Mouse (Mus musculus) embryo, embryonic 9.5 days (tissue): ENCODE results near the gene Otulin.

Experiments used
- DNase-seq: peaks from one replicate; pipeline ENCODE4 v3.0.0-alpha.2; 2017; ENCODE audit errors: extremely low spot score

Gene Otulin

GRCm38 (mm10) chr15:27657866-27658265 is 27.4 kb upstream of the Otulin start:
- DNase-seq: no peak

DNA sequence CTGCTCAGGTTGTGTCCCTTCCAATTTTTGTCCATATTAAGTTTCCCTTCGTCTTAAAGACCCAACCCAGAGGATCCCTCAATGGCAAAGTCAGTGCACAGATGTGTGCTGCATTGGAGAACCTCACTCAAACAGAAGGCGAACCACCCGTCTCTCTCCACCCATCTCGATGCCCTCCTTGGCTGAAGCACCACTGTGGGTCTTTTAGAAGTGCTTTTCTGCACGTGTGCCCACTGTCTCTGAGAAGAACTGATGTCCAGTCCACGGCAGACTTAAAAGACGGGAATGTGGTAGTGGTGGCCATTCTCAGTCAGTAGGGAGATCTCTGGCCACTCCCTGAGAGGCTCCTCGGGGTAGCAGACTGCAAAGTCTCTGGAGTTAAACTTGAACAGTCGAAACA is 26.1 kb upstream of the Otulin start:
- no peak for DNase-seq

DNA sequence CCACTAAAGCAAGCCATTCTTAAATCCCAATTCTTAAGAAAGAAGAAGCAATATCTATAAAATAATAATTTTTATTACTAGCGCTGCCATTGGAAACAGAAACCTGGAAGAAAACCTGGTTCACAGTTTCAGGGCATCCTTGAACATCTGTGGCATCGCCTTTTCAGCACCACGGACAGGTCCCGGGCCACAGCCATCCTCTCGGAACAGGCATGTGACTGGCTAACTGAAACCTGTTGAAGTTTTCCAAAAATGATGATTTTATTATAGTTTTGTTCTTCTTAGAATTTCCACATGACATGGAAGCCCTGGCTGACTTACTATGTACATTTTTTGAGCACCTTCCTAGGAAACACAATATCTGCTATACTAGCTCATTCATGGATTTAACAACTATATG is 24.5 kb upstream of the Otulin start:
- peak; percentile 55 for DNase-seq

DNA sequence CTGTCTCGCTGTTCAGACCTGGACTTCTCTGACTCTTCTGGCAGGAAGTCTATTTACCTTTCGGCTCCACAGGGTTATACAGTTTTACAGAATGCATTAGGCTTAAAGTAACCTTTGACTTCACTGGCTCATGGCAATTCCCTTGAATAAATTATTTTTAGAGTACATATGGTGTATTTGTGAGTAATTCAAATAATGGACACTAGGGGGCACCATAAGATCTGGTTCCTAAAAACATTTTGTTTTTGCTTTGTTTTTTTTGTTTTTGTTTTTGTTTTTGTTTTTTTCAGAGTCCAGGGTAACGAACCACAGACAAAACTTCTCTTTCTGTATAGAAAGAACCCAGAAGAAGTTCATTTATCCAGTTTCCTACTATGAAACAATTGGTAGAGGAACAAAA is 17.2 kb upstream of the Otulin start:
- no peak for DNase-seq

GRCm38 (mm10) chr15:27646665-27647064 is 16.2 kb upstream of the Otulin start:
- no peak for DNase-seq

- DNase-seq: no peak
Observed at GRCm38 (mm10) chr15:27645250-27645649, 14.8 kb upstream of the Otulin start.

DNA sequence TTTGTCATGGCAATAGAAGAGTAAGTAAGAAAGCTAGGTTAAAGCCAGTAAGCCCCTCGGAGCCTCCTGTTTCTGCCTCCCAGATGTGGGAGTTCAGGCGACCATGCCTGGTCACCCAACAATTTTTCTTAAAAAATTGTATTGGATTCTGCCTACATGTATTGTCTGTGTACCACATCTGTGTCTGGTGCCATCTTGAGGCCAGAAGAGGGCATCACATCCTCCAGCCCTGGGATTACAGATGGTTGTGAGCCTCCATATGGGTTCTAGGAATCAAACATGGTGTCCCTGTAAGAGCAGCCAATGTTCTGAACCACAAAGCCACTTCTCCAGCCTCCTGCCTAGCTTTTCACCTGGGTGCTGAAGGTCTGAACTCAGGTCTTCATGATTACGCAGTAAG is 12.4 kb upstream of the Otulin start:
- no peak for DNase-seq

DNA sequence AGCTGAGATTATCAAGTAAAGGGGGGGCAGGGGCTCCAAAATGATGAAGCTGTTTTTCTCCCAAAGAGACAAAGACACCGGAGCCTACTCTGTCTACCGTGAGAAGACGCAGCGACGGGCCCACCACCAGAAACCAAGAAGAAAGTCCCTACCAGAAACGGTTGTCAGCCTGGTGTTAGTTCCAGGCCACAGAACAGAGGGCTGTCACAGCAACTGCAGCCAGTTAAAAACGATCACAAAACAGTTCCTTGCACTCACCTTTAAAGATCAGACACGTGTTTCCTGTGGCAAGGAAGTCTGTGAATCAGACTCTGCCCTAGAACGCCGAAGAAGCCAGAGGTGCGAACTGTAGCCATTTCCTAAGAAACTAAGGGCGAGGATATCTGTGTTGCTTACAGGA is 10.7 kb upstream of the Otulin start:
- DNase-seq: no peak

DNA sequence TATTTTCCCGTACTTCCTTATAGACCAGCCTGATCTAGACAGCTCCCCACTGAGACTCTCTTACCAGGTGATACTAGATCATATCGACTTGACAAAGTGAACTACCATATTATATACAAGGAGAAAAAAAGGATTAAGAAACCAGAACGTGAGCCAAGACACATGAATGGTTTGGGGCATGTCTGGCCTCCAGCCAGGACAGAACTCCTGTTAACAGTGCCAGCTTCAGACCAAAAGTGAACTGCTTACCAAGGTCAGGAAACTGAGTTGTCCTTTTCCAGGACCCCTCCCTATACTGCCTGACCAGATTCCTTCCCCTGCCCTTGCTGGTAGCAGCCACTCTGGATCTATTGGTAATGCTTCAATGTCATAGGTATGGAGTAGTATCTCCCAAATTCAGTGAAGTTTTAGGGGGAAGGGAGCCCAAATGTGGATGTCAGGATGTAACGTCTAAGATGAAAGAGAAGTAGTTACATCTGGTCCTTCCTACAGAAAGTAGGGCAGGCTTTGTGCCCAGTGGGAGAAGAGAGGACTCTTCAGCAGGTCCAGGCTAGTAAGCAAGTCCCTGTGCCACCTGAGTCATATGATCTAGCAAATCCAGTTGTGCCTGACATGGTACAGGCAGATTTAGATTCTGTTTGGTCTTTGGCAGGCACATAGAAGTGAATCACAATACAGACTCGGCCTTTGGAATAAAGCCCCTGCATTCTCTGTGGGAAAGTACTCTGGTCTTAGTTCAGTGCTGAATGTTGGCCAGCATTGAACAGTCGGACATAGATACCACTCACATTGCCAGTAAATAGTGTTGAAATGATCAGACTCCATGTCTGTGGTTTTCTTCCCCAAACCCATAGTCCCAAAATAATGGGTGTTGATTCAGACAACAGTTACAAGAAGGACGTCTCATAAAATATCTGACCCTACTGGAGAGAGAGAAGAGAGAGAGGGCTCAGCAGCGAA is 3.7 kb upstream of the Otulin start:
- no peak for DNase-seq

- DNase-seq: no peak
Observed at GRCm38 (mm10) chr15:27629800-27630600, 493 bp downstream of the Otulin start.

- DNase-seq: no peak
Observed at GRCm38 (mm10) chr15:27629046-27629445, 1.4 kb downstream of the Otulin start.

DNA sequence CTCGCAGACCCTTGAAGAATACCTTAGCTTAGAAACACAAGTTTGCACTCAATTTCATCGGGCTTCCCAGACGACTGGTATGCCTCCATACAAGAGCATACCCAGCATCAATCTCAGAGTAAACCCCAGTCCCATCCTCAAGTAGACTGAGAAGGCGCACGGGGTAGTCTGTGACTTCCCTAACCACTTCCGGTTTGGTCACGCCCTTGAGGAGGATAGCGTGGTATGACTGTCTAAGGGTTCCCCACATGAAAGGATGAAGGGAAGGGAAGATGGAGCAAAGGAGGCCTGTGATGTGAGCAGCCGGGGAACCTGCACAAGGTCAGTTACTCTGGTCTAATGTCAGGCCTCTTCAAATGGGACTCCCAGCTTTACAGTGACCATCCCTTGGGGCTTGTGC is 2.7 kb downstream of the Otulin start:
- DNase-seq: no peak

DNA sequence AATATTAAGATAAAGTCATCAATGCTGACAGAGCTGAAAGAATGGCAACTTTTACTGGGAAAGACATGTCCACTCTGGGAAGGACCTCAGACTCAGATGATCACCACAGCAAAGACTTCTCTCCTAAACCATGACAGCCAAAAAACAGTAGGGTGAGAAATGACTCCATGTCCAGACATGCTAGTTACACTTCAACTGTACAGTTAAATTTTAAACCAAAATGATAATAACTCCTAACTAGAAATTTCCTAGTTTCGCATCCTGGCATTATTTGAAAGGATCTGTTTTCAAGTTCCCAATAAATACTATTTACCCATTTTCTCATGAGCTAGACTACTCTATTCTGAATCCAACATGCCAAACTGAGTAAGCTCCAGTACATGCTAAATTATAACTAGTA is 4.2 kb downstream of the Otulin start:
- DNase-seq: no peak

DNA sequence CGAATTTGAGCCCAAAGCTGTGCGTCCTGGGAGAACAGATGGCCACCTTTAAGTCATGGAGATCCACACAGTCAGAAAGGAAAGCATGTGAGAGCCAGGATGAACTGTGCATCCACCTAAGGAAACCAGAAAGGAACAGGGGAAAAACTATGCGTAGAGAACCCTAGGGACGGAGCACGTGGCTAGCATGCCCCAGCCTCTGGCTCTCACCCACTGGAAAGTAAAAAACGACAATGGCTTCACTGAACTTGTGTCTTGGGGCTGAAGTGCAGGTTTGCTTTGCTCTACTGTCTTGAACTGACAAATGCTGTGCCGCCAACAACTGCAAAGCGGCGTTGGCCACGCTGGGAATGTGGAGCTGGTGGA is 4.6 kb downstream of the Otulin start:
- DNase-seq: no peak

DNA sequence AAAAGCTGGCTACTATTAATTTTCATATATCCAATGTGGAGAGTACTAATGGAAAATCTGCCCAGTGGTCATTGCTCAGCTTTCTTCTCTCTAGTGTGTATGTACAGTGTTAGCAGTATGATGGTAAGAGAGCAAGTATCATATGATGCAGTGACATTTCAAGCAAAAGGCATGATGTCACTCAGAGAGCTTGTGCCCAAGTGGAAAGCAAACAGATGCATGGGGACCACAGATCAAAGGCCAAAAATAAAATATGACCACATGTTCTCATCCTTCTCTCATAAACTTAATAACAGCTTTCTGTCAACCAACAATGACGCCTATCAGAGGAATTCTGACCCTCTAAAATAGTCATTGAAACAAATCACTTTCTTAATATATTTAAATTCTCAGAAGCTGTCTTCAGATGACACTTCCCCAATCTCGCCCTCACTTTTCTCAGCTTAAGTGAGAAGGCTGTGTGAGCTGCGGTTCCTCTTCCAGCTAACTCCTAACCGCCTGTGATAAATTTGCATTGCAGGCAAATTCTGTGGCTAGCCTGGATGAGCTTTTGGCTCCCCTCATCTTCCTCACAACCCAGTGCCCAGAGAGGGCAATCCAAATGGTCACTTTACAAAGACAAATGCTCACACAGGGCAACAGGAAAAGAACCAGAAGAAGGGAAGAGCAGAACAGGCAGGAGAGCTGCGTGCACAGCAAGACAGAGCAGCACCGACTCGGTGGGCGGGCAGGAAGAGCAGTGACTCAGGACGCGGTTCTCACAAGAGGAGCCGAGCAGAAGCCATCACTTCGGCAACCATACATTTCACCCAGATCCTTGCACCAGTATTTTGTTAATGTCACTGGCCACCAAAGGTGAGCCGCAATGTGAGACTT is 5.2 kb downstream of the Otulin start:
- no peak for DNase-seq

DNA sequence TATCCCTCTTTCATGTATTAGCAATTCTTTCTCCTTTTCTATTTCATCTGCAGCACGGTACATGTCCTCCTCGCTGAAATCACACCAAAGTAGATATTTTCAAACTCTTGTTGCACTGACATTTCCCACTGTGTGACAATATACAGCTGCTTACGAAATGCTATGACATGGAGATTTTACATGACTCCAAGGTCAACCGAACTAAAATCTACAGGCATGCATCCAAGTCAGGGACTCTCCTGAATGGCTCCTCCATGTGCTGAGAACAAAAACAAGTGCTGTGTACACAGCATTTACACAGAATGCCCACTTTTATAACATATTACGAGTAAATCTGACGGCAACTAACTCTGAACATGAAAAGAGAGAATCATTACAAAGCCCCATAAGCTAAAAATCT is 7.2 kb downstream of the Otulin start:
- DNase-seq: no peak

- no peak for DNase-seq
Observed at GRCm38 (mm10) chr15:27620475-27621185, 9.9 kb downstream of the Otulin start.

- DNase-seq: no peak
Observed at GRCm38 (mm10) chr15:27619683-27620082, 10.8 kb downstream of the Otulin start.

DNA sequence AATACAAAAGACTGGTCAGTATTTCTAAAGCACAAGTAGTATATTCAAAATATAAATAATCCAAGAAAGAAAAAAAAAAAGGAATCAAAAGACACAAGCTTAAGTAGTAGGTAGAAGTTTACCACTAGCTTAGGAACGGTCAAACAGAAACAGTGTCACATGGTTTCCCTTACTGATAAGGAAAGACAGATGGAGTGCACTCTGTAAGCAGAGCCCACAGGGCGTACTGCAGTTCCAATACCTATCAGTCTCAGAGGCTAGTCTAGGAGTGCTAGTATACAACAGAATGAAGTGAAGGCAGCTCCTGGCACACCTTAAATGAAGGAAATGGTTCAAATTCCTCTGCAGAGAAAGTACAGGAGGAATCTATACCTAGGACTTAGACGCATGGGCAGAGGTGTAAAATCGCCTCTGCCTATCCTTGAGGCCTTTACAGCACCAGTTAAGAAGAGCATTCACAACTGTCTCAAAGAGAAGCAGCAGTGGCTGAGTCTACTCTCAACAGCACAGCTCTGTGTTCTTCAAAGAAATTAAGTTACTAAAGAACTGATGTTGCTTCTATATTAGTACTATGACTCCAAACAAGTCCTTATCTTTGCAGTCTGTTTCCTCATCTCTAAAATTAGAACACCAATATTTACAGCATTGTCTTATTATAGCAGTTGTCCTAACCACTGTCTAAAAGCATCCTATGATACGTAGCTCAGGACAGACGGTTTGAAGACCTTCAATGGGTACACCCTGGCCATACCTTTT is 11.5 kb downstream of the Otulin start:
- DNase-seq: no peak

- DNase-seq: no peak
Observed at GRCm38 (mm10) chr15:27617227-27617626, 13.3 kb downstream of the Otulin start.

DNA sequence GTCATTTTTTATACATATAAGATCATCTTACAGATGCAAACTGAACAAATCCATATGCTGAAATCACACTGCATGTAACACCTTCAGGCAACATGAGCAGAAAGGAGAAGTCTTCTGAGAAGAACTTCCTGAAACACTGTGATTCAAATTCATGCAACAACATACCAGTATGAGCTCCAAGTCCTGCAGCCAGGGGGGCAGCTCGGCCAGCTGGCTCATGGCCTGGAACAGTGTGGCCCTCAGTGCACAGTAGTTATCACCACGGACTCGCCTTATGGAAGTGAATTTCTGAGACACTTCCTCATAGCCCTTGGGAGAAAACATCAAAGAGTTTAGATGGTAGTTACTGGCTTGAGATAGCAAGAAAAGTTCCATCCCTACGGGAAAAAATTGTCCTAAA is 14.3 kb downstream of the Otulin start:
- no peak for DNase-seq
